Mouse (Mus musculus): ENCODE measurements around the gene Dpf3. TPM values are rescaled to one million over a fixed set of nuclear protein-coding genes. Genes with fewer than 3 reads are reported as not detected.

Dpf3 gene
- total RNA-seq, 4 experiments from 2014 or later, result 16.1 to 21.9 (median 20.1) TPM

Other genes starting within 250 kb of the Dpf3 start
- gene Dcaf4, start 32.8 kb upstream of the Dpf3 start, total RNA-seq (2022), result 10 to 100 TPM; 18.7 to 30.4 (median 20.5) TPM
- 10 to 100 TPM; 19.4 to 29.8 (median 25.8) TPM for gene Zfyve1, start 109.5 kb upstream of the Dpf3 start, total RNA-seq (2022)
- 10 to 100 TPM; 35.6 to 50.7 (median 40.7) TPM for gene Rbm25, start 143.5 kb upstream of the Dpf3 start, total RNA-seq (2022)
- gene Psen1, start 200.4 kb upstream of the Dpf3 start, total RNA-seq (2022), result 10 to 100 TPM; 24.9 to 33.0 (median 28.3) TPM